Mouse (Mus musculus) forebrain, embryonic 14.5 days (tissue): ENCODE data around the gene Bcl2l10. TPM values are rescaled to one million over a fixed set of nuclear protein-coding genes. Genes with fewer than 3 reads are reported as not detected.

ENCODE experiments used
- ATAC-seq: fragments of 200-750 bp; cut with Nextera tagmentation; 2 replicates; pipeline ENCODE4 v1.8.0; 2017; ENCODE audit warnings: mild to moderate bottlenecking, moderate library complexity
- DNase-seq: peaks from one replicate; pipeline ENCODE4 v3.0.0-alpha.2; 2015; ENCODE audit warnings: low spot score
- H3K27ac ChIP-seq: fragments of 300-500 bp; sonication (generic); 2 replicates; pipeline ENCODE4 v1.5.1; 2014; ENCODE audit warnings: low read depth, mild to moderate bottlenecking, control low read depth, low read length, moderate library complexity
- H3K27me3 ChIP-seq: fragments of 300-500 bp; sonication (generic); replicated peaks from 2 replicates; pipeline ENCODE4 v1.6.1; 2014; ENCODE audit warnings: low read length, control low read depth, mixed read lengths; ENCODE audit not compliant: control insufficient read depth, insufficient read depth
- H3K36me3 ChIP-seq: fragments of 300-500 bp; sonication (generic); 2 replicates; pipeline ENCODE4 v1.6.1; 2014; ENCODE audit warnings: low read length, control low read depth; ENCODE audit not compliant: control insufficient read depth, insufficient read depth
- H3K4me1 ChIP-seq: fragments of 300-500 bp; sonication (generic); 2 replicates; pipeline ENCODE4 v1.6.1; 2014; ENCODE audit warnings: antibody characterized with exemption, low read length, control low read depth; ENCODE audit not compliant: control insufficient read depth, insufficient read depth
- H3K4me2 ChIP-seq: fragments of 300-500 bp; sonication (generic); 2 replicates; pipeline ENCODE4 v1.6.1; 2014; ENCODE audit warnings: mild to moderate bottlenecking, control low read depth, low read length
- H3K4me3 ChIP-seq: fragments of 300-500 bp; sonication (generic); 2 replicates; pipeline ENCODE4 v1.5.1; 2014; ENCODE audit warnings: low read depth, low read length, control low read depth
- H3K9ac ChIP-seq: fragments of 300-500 bp; sonication (generic); 2 replicates; pipeline ENCODE4 v1.6.1; 2014; ENCODE audit warnings: mild to moderate bottlenecking, low read length, control low read depth, moderate library complexity
- H3K9me3 ChIP-seq: fragments of 300-500 bp; sonication (generic); replicated peaks from 2 replicates; pipeline ENCODE4 v1.6.1; 2016; ENCODE audit warnings: low read length, control low read depth, mixed read lengths; ENCODE audit not compliant: control insufficient read depth
- WGBS: fragments of 180-500 bp; shearing (Covaris S2); extraction: QIAGEN DNeasy Blood & Tissue Kit; methylation state at CpG from one replicate; pipeline ENCODE4 v1.1.7; 2014; 5-methylcytosine and 5-hydroxymethylcytosine counted together
- polyA plus RNA-seq: library from polyadenylated mRNA; unstranded; fragments of >200 nt; fragmentation: Nextera tagmentation; extraction: Ambion mirVana; gene quantifications from 2 replicates; pipeline ENCODE4 v1.2.1, GENCODE M21; 2014

Bcl2l10 gene
- polyA plus RNA-seq, 1 experiment from 2014 or later, result not detected

GRCm38 (mm10) chr9:75328047-75328446 lies 19.5 kb upstream of the Bcl2l10 start:
- Histone ChIP-seq H3K4me1 (no peaks in the 10 kb centered on the region), H3K4me2 (no peak overlapping the region), H3K36me3 (peaks cover 17% of the 10 kb centered on the region; the same call in 1 of the 2 replicates), H3K4me3 (no peak overlapping the region), H3K27me3 (no peaks in the 10 kb centered on the region), H3K9ac (no peak overlapping the region), H3K9me3 (no peaks in the 10 kb centered on the region), H3K27ac (no peak overlapping the region)
- ATAC-seq (no peak), DNase-seq (no peak)
- WGBS, result 93% methylated on average over 3 of the region's 3 CpGs

- no peak overlapping the region for H3K4me3 ChIP-seq
- no peaks in the 10 kb centered on the region for H3K27me3 ChIP-seq
- H3K27ac ChIP-seq, result no peak overlapping the region
- DNase-seq, result no peak
- H3K36me3 ChIP-seq, result peaks cover 27% of the 10 kb centered on the region
- H3K4me1 ChIP-seq, result no peaks in the 10 kb centered on the region
- H3K9me3 ChIP-seq, result no peaks in the 10 kb centered on the region
- H3K9ac ChIP-seq, result no peak overlapping the region
- WGBS, result 91% methylated on average over 8 of the region's 8 CpGs
- H3K4me2 ChIP-seq, result no peak overlapping the region
- ATAC-seq, result no peak
Measured at GRCm38 (mm10) chr9:75330821-75331220, 16.7 kb upstream of the Bcl2l10 start.

GRCm38 (mm10) chr9:75334440-75334839 lies 13.1 kb upstream of the Bcl2l10 start:
- Histone ChIP-seq H3K4me1 (no peaks in the 10 kb centered on the region), H3K27ac (no peak overlapping the region), H3K36me3 (peaks cover 64% of the 10 kb centered on the region), H3K27me3 (no peaks in the 10 kb centered on the region), H3K4me3 (no peak overlapping the region), H3K9me3 (no peaks in the 10 kb centered on the region), H3K9ac (no peak overlapping the region), H3K4me2 (no peak overlapping the region)
- DNase-seq (no peak), ATAC-seq (no peak)
- WGBS, result 84% methylated on average over 4 of the region's 4 CpGs

GRCm38 (mm10) chr9:75338016-75338415 lies 9.5 kb upstream of the Bcl2l10 start:
- H3K4me3 ChIP-seq, result no peak overlapping the region
- 96% methylated on average over 6 of the region's 6 CpGs for WGBS
- no peak for DNase-seq
- ATAC-seq, result no peak
- no peaks in the 10 kb centered on the region for H3K27me3 ChIP-seq
- H3K9me3 ChIP-seq, result no peaks in the 10 kb centered on the region
- no peaks in the 10 kb centered on the region for H3K4me1 ChIP-seq
- H3K4me2 ChIP-seq, result no peak overlapping the region
- H3K36me3 ChIP-seq, result peaks cover 64% of the 10 kb centered on the region
- no peak overlapping the region for H3K27ac ChIP-seq
- H3K9ac ChIP-seq, result no peak overlapping the region

GRCm38 (mm10) chr9:75342433-75342832 lies 5.1 kb upstream of the Bcl2l10 start:
- Histone ChIP-seq H3K4me1 (no peaks in the 10 kb centered on the region), H3K27ac (no peak overlapping the region), H3K4me3 (no peak overlapping the region), H3K36me3 (peaks cover 65% of the 10 kb centered on the region), H3K9me3 (no peaks in the 10 kb centered on the region), H3K4me2 (no peak overlapping the region), H3K9ac (no peak overlapping the region), H3K27me3 (no peaks in the 10 kb centered on the region)
- 87% methylated on average over 4 of the region's 4 CpGs for WGBS
- ATAC-seq, result no peak
- no peak for DNase-seq

- H3K36me3 ChIP-seq, result peaks cover 34% of the 10 kb centered on the region
- no peak overlapping the region for H3K27ac ChIP-seq
- no peak overlapping the region for H3K4me3 ChIP-seq
- no peak overlapping the region for H3K4me2 ChIP-seq
- ATAC-seq (no peak), DNase-seq (no peak)
- H3K9me3 ChIP-seq, result no peaks in the 10 kb centered on the region
- H3K9ac ChIP-seq, result no peak overlapping the region
- no peaks in the 10 kb centered on the region for H3K27me3 ChIP-seq
- no peaks in the 10 kb centered on the region for H3K4me1 ChIP-seq
- 96% methylated on average over 17 of the region's 17 CpGs for WGBS
Measured at GRCm38 (mm10) chr9:75348066-75348465, 508 bp downstream of the Bcl2l10 start.

- DNase-seq (no peak), ATAC-seq (no peak)
- Histone ChIP-seq H3K4me3 (no peak overlapping the region), H3K27me3 (no peaks in the 10 kb centered on the region), H3K9me3 (no peaks in the 10 kb centered on the region), H3K4me2 (no peak overlapping the region), H3K36me3 (peaks cover 31% of the 10 kb centered on the region), H3K27ac (no peak overlapping the region), H3K9ac (no peak overlapping the region), H3K4me1 (no peaks in the 10 kb centered on the region)
- 8% methylated on average over 3 of the region's 3 CpGs for WGBS
Measured at GRCm38 (mm10) chr9:75348641-75349040, 1.1 kb downstream of the Bcl2l10 start.

GRCm38 (mm10) chr9:75353094-75353493 lies 5.5 kb downstream of the Bcl2l10 start:
- Histone ChIP-seq H3K9me3 (no peaks in the 10 kb centered on the region), H3K27me3 (no peaks in the 10 kb centered on the region), H3K4me3 (no peak overlapping the region), H3K9ac (no peak overlapping the region), H3K36me3 (no peaks in the 10 kb centered on the region), H3K4me1 (no peaks in the 10 kb centered on the region), H3K27ac (no peak overlapping the region), H3K4me2 (no peak overlapping the region)
- ATAC-seq, result no peak
- WGBS, result 78% methylated on average over 8 of the region's 8 CpGs
- DNase-seq, result no peak

GRCm38 (mm10) chr9:75355783-75356182 lies 8.2 kb downstream of the Bcl2l10 start:
- Histone ChIP-seq H3K27ac (no peak overlapping the region), H3K4me3 (no peak overlapping the region), H3K9ac (no peak overlapping the region), H3K9me3 (no peaks in the 10 kb centered on the region), H3K36me3 (no peaks in the 10 kb centered on the region), H3K4me1 (no peaks in the 10 kb centered on the region), H3K27me3 (no peaks in the 10 kb centered on the region), H3K4me2 (no peak overlapping the region)
- no peak for ATAC-seq
- no peak for DNase-seq
- WGBS, result 89% methylated on average over 4 of the region's 4 CpGs
